Comparison of ENCODE assay signal across 9 mouse cellular contexts in the genomic region with DNA sequence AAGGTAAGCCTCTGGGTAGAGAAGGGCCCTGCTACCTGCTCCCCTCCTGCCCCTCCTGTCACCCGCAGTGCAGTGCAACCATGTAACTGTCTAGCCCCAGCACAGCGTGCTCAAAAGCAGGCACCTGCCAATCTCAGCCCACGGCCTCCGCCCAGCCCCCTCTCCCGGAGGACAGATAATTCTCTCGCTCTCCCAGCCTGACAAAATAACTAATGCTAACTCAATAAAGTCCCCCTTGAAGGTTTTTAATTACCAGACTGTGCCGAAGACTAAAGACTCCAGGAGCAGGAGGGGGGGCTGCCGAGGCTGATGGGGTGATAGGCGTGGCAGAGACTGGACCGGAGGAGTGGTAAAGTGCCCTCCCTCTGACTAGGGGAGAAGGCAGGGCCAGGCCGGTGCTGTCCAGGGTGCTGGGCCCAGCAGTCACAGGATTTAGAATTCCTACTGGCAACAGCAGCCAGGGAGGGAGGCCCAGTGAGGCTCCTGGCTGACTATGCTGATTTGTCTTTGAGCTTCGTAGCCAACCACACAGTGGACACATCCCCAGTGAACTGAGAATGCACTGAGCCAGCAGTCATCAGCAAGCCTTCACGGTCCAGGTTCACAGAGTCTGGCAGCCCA.
DNase-seq lines count a peak whose midpoint lies in the region; ATAC-seq and TF ChIP-seq lines count a peak whose summit lies in the region.
"Had no signal": no experiment of that assay in that cellular context is flagged by ENCODE, and none has a peak within 500 bp of the region (broad histone marks: within the 10 kb centered on the region; RNA-seq: fewer than 3 reads in every experiment).

No protein-coding gene starts in this region.

- peak overlapping the region; percentile 72; the same call in 1 of the 2 replicates for H3K27ac ChIP-seq in forebrain, postnatal 0 days (ENCODE audit: low read depth, low read length)
- H3K27ac ChIP-seq in hindbrain, embryonic 11.5 days (ENCODE audit: low read depth, low read length): no peak overlapping the region
- H3K27ac ChIP-seq in limb, embryonic 14.5 days (replicated peaks; ENCODE audit: low read depth, low read length): no peak overlapping the region
- peak overlapping the region; percentile 79 for H3K27ac ChIP-seq in midbrain, embryonic 14.5 days (replicated peaks; ENCODE audit: low read depth, low read length)
- H3K27ac ChIP-seq: liver, embryonic 14.5 days had no signal

- no peak for TF ChIP-seq POLR2A in limb, embryonic 14.5 days (IDR thresholded peaks at IDR 0.05; ENCODE audit: borderline replicate concordance, extremely low read depth, insufficient read depth, insufficient read length)

- H3K36me3 ChIP-seq in forebrain, postnatal 0 days (ENCODE audit: insufficient read depth): no peaks in the 10 kb centered on the region
- no peaks in the 10 kb centered on the region for H3K36me3 ChIP-seq in hindbrain, embryonic 11.5 days (ENCODE audit: control insufficient read depth, insufficient read depth, low read length)
- no peaks in the 10 kb centered on the region for H3K36me3 ChIP-seq in limb, embryonic 14.5 days (ENCODE audit: control insufficient read depth, insufficient read depth, low read length)
- no peaks in the 10 kb centered on the region for H3K36me3 ChIP-seq in midbrain, embryonic 14.5 days (ENCODE audit: control insufficient read depth, insufficient read depth, low read length)

- no peaks in the 10 kb centered on the region for H3K9me3 ChIP-seq in forebrain, postnatal 0 days (ENCODE audit: low read length)
- H3K9me3 ChIP-seq in hindbrain, embryonic 11.5 days (ENCODE audit: control insufficient read depth, low read length): no peaks in the 10 kb centered on the region
- H3K9me3 ChIP-seq in limb, embryonic 14.5 days (ENCODE audit: control insufficient read depth, low read length): no peaks in the 10 kb centered on the region
- H3K9me3 ChIP-seq in midbrain, embryonic 14.5 days (ENCODE audit: control insufficient read depth, low read length): no peaks in the 10 kb centered on the region

- WGBS in forebrain, postnatal 0 days: 7% methylated on average over 13 of the region's 13 CpGs
- WGBS in hindbrain, embryonic 11.5 days: 8% methylated on average over 13 of the region's 13 CpGs
- WGBS in limb, embryonic 14.5 days: 6% methylated on average over 13 of the region's 13 CpGs
- 2% methylated on average over 13 of the region's 13 CpGs for WGBS in midbrain, embryonic 14.5 days

- no peak overlapping the region for H3K9ac ChIP-seq in forebrain, postnatal 0 days
- H3K9ac ChIP-seq in hindbrain, embryonic 11.5 days (ENCODE audit: low read depth, low read length): no peak overlapping the region
- no peak overlapping the region; the same call in 1 of the 2 replicates for H3K9ac ChIP-seq in limb, embryonic 14.5 days (ENCODE audit: low read depth, low read length, severe bottlenecking)
- no peak overlapping the region for H3K9ac ChIP-seq in midbrain, embryonic 14.5 days (replicated peaks; ENCODE audit: low read length)
- H3K9ac ChIP-seq: liver, embryonic 14.5 days had no signal

- DNase-seq in urinary bladder, adult 18-20 months (ENCODE audit: low spot score in 2 of 2): peak; percentile 39 to 48
- no peak for DNase-seq in urinary bladder, adult 2 months (ENCODE audit: low spot score)
- peak; percentile 47 for DNase-seq in forebrain, postnatal 0 days
- DNase-seq in hindbrain, embryonic 11.5 days (ENCODE audit: low spot score): peak; percentile 65
- peak; percentile 87 for DNase-seq in limb, embryonic 14.5 days (ENCODE audit: low spot score)
- DNase-seq in midbrain, embryonic 14.5 days: peak; percentile 69
- DNase-seq in cerebellum, postnatal 25 days: no peak

- no peaks in the 10 kb centered on the region for H3K27me3 ChIP-seq in forebrain, postnatal 0 days (ENCODE audit: insufficient read depth, low read length)
- peaks cover 21% of the 10 kb centered on the region for H3K27me3 ChIP-seq in hindbrain, embryonic 11.5 days (ENCODE audit: control insufficient read depth, insufficient read depth, low read length)
- no peaks in the 10 kb centered on the region for H3K27me3 ChIP-seq in limb, embryonic 14.5 days (ENCODE audit: control insufficient read depth, insufficient read depth, low read length)
- no peaks in the 10 kb centered on the region; the same call in 1 of the 2 replicates for H3K27me3 ChIP-seq in midbrain, embryonic 14.5 days (ENCODE audit: control insufficient read depth, insufficient read depth, low read length)

- 0 out of 2 replicates have a peak overlapping the region, but pooled peaks have one; percentile 17 for H3K4me2 ChIP-seq in forebrain, postnatal 0 days (ENCODE audit: low read depth)
- H3K4me2 ChIP-seq in hindbrain, embryonic 11.5 days (replicated peaks; ENCODE audit: low read depth, low read length): no peak overlapping the region
- peak overlapping the region; percentile 28; the same call in 1 of the 2 replicates for H3K4me2 ChIP-seq in limb, embryonic 14.5 days (replicated peaks; ENCODE audit: low read depth, low read length, severe bottlenecking)
- H3K4me2 ChIP-seq in midbrain, embryonic 14.5 days (ENCODE audit: low read length): peak overlapping the region; percentile 32

- H3K4me3 ChIP-seq in forebrain, postnatal 0 days (ENCODE audit: low read depth, low read length): no peak overlapping the region
- H3K4me3 ChIP-seq in hindbrain, embryonic 11.5 days (ENCODE audit: low read depth, low read length): no peak overlapping the region
- H3K4me3 ChIP-seq in limb, embryonic 14.5 days (replicated peaks; ENCODE audit: low read length): peak overlapping the region; percentile 13
- no peak overlapping the region for H3K4me3 ChIP-seq in midbrain, embryonic 14.5 days (replicated peaks; ENCODE audit: low read depth, low read length)

- TF ChIP-seq CTCF in forebrain, postnatal 0 days (IDR thresholded peaks at IDR 0.05; ENCODE audit: low read depth): no peak

- ATAC-seq in forebrain, postnatal 0 days: no peak
- ATAC-seq in hindbrain, embryonic 11.5 days (ENCODE audit: low FRiP score): peak; percentile 42; the same call in 1 of the 2 replicates
- peak; percentile 52; the same call in 1 of the 2 replicates for ATAC-seq in limb, embryonic 14.5 days (ENCODE audit: low FRiP score, low read depth)
- ATAC-seq in midbrain, embryonic 14.5 days (ENCODE audit: low FRiP score, low TSS enrichment): no peak; the same call in 1 of the 2 replicates
- no peak; the same call in 1 of the 2 replicates for ATAC-seq in frontal cortex, adult (ENCODE audit: low TSS enrichment)

- H3K4me1 ChIP-seq in forebrain, postnatal 0 days (ENCODE audit: insufficient read depth): peaks cover 58% of the 10 kb centered on the region
- peaks cover 24% of the 10 kb centered on the region for H3K4me1 ChIP-seq in hindbrain, embryonic 11.5 days (replicated peaks; ENCODE audit: control insufficient read depth, insufficient read depth, low read length)
- H3K4me1 ChIP-seq in limb, embryonic 14.5 days (ENCODE audit: control insufficient read depth, insufficient read depth, low read length): peaks cover 75% of the 10 kb centered on the region
- peaks cover 83% of the 10 kb centered on the region for H3K4me1 ChIP-seq in midbrain, embryonic 14.5 days (ENCODE audit: control insufficient read depth, insufficient read depth, low read length)

Comparison
In these comparisons a context has a peak if more than half of its experiments do, and no peak if none do; other contexts are left out.
1. DNase-seq: peak in urinary bladder, adult 18-20 months (2 of 2), forebrain, postnatal 0 days (single experiment), hindbrain, embryonic 11.5 days (single experiment), limb, embryonic 14.5 days (single experiment) and midbrain, embryonic 14.5 days (single experiment); none in urinary bladder, adult 2 months (single experiment) and cerebellum, postnatal 25 days (0 of 2).
2. ATAC-seq: peak in hindbrain, embryonic 11.5 days (single experiment) and limb, embryonic 14.5 days (single experiment); none in forebrain, postnatal 0 days (single experiment), midbrain, embryonic 14.5 days (single experiment) and frontal cortex, adult (single experiment).
3. H3K27ac ChIP-seq: peak in forebrain, postnatal 0 days (single experiment) and midbrain, embryonic 14.5 days (single experiment); none in hindbrain, embryonic 11.5 days (single experiment) and limb, embryonic 14.5 days (single experiment).